Mouse (Mus musculus): ENCODE measurements around the gene Ubac2. TPM values are rescaled to one million over a fixed set of nuclear protein-coding genes. Genes with fewer than 3 reads are reported as not detected.

Gene Ubac2
- polyA plus RNA-seq, 1 experiment from 2014 or later = 51.1 TPM

DNA sequence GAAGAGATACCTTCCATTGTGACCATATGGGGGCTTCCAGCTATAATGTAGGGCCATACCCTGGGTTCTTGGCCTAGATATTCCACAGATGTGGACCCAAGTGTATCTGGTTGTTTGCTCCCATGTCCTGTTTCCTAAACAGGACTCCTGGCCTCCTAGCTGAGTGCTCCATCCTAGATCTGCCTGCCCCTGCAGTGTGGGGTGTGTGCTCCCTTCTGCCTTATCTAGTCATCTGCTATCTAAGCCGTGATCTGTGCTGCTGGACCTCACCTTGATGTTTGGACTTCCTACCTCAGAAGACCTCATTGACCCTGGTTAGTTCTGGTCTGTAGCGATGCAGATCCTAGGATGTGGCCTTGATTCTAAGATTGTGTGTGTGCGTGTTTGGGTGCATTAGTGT is 111.4 kb downstream of the Ubac2 start:
- H3K27me3 ChIP-seq = no peaks in the 10 kb centered on the region
- H3K4me1 ChIP-seq (replicated peaks) = no peaks in the 10 kb centered on the region
- 95% methylated on average over 3 of the region's 3 CpGs for WGBS
- no peak overlapping the region for H3K4me2 ChIP-seq
- ATAC-seq (ENCODE audit: low FRiP score, low read depth) = no peak
- H3K9me3 ChIP-seq = no peaks in the 10 kb centered on the region
- H3K36me3 ChIP-seq = peaks cover 6% of the 10 kb centered on the region; the same call in 1 of the 2 replicates
- H3K27ac ChIP-seq (replicated peaks) = no peak overlapping the region
- H3K4me3 ChIP-seq = no peak overlapping the region
- H3K9ac ChIP-seq = no peak overlapping the region

DNA sequence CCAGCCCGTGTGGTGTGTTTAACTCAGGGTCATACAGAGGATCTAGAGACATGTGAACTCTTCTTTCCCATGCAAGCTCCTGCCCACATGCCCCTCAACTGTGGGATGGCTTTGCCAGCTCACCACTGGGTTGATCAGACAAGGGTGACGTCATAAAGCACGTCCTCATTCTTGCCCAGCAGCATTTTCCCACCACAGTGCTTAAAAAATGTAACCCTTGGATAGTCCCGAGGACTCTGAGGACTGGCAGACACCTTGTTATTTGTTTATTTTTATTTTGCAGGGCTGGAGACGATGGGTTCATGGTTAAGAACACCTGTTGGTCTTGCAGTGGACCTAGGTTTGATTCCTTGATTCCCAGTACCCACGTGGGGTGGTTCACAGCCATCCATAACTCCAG is 112.5 kb downstream of the Ubac2 start:
- H3K27ac ChIP-seq (replicated peaks) = no peak overlapping the region
- H3K4me2 ChIP-seq = no peak overlapping the region
- ATAC-seq (ENCODE audit: low FRiP score, low read depth) = no peak
- no peaks in the 10 kb centered on the region for H3K4me1 ChIP-seq (replicated peaks)
- WGBS = 94% methylated on average over 6 of the region's 6 CpGs
- H3K36me3 ChIP-seq = peaks cover 8% of the 10 kb centered on the region; the same call in 1 of the 2 replicates
- no peak overlapping the region for H3K4me3 ChIP-seq
- no peak overlapping the region for H3K9ac ChIP-seq
- no peaks in the 10 kb centered on the region for H3K9me3 ChIP-seq
- no peaks in the 10 kb centered on the region for H3K27me3 ChIP-seq

DNA sequence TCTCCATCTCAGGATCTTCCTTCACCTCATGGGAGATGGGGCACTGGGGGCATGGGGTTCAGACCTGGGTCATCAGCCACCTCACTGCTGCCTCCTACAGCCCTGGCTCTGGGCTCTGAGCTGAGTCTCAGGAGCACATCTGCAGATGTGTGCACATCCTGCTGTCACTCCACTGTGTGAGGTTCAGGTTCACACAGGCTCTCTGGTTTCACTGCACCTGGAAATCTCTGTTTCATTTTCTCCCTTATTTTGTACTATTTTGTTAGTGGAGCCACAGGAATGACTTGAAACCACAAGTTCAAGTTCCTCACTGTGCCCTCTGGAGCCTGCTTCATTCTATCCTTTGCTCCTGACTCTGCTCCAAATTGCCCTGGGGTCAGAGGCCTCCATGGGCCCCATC is 113.5 kb downstream of the Ubac2 start:
- no peak overlapping the region for H3K27ac ChIP-seq (replicated peaks)
- H3K4me1 ChIP-seq (replicated peaks) = no peaks in the 10 kb centered on the region
- no peak overlapping the region for H3K9ac ChIP-seq
- no peak overlapping the region for H3K4me2 ChIP-seq
- no peak overlapping the region for H3K4me3 ChIP-seq
- H3K36me3 ChIP-seq = peaks cover 8% of the 10 kb centered on the region; the same call in 1 of the 2 replicates
- no peaks in the 10 kb centered on the region for H3K9me3 ChIP-seq
- no peak for ATAC-seq (ENCODE audit: low FRiP score, low read depth)
- no peaks in the 10 kb centered on the region for H3K27me3 ChIP-seq

DNA sequence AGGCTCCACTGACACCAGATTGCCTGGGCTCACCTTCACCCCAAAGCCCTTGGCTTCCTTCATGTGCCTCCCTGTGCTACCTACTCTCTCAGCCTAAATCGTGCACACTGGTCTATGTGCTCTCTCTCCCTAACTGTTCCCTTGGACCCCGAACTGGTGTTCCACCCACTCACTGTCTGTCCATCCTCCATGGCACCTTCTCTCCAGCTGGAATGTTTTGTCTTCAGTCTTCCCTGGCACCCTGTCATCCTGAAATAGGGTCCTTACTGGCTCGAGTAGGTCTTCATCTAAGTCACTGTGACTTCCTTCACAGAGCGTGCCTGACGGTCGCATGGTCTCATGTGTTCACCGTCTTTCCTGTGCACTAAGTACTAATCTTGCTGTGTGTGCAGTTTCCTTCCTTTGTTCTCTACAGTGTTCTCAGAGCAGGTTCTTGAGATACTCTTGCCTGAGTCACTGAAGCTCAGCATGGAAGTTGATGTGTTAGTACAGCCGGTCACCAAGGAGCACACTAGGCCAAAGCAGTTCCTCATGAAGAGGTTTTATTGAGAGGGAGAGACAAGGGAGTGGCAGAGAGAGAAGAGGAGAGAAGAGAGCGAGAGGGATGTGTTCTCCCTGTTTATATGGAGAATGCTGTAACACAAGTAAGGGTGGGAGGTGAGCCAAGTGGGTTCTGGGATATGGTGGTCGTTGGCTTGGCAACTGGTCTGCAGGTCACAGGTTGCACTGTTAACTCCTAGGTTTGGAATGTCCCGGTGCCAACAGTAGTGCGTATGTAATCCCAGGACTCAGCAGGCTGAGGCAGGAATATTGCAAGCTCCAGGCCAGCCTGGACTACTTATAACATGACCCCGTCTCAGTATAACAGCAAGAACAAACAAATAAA is 114.2 kb downstream of the Ubac2 start:
- no peak overlapping the region for H3K4me2 ChIP-seq
- H3K4me1 ChIP-seq (replicated peaks) = no peaks in the 10 kb centered on the region
- no peak overlapping the region for H3K27ac ChIP-seq (replicated peaks)
- no peak overlapping the region for H3K9ac ChIP-seq
- H3K36me3 ChIP-seq = peaks cover 8% of the 10 kb centered on the region; the same call in 1 of the 2 replicates
- no peak for ATAC-seq (ENCODE audit: low FRiP score, low read depth)
- H3K27me3 ChIP-seq = no peaks in the 10 kb centered on the region
- H3K4me3 ChIP-seq = no peak overlapping the region
- no peaks in the 10 kb centered on the region for H3K9me3 ChIP-seq
- 90% methylated on average over 13 of the region's 13 CpGs for WGBS

DNA sequence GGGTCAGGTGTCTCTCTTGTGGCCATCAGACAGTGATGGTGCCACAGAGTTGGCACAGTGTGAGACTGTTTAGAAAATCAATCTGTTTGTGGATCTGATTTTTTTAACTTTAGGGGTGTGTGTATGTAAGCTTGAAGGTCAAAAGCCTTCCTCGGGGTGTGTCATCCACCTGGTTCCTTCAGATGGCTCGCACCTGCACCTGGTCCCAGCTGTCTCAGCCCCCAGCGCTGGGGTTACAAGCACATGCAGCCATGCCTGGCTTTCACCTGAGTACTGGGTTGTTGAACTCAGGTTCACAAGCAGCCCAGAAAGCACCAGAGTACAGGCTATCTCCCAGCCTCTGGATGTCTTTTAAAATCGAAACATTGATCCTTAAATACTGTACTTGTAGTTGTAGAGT is 115.2 kb downstream of the Ubac2 start:
- Histone ChIP-seq H3K4me1 (replicated peaks) (no peaks in the 10 kb centered on the region), H3K4me3 (no peak overlapping the region), H3K36me3 (peaks cover 8% of the 10 kb centered on the region; the same call in 1 of the 2 replicates), H3K27me3 (no peaks in the 10 kb centered on the region), H3K9me3 (no peaks in the 10 kb centered on the region), H3K4me2 (no peak overlapping the region), H3K9ac (no peak overlapping the region), H3K27ac (replicated peaks) (no peak overlapping the region)
- WGBS = 97% methylated on average over 4 of the region's 4 CpGs
- ATAC-seq (ENCODE audit: low FRiP score, low read depth) = no peak

DNA sequence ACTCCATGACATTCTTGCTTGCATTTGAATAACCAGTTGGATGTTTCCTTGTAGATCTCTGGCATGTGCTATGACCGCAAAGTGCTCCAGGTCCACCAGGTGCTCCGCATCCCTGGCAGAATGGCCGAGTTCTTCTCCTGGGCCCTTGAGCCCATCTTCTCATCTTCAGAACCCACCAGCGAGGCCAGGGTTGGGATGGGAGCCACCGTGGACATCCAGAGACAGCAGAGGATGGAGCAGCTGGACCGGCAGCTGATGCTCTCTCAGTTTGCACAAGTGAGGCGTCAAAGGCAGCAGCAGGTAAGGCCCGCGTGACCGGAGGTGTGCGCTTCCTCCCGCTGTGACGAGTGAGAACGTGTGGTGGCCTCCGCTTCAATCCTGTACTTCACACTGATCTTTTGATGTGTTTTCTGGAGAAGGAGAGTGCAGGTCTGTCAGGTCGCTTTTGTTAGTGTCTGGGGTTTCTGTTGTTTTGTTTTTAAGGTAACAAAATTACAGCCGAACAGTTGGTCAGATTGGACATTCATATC is 115.8 kb downstream of the Ubac2 start:
- 96% methylated on average over 17 of the region's 17 CpGs for WGBS
- Histone ChIP-seq H3K9ac (no peak overlapping the region), H3K4me1 (replicated peaks) (no peaks in the 10 kb centered on the region), H3K4me2 (no peak overlapping the region), H3K4me3 (no peak overlapping the region), H3K9me3 (no peaks in the 10 kb centered on the region), H3K27ac (replicated peaks) (no peak overlapping the region), H3K36me3 (peaks cover 8% of the 10 kb centered on the region; the same call in 1 of the 2 replicates), H3K27me3 (no peaks in the 10 kb centered on the region)
- ATAC-seq (ENCODE audit: low FRiP score, low read depth) = no peak

DNA sequence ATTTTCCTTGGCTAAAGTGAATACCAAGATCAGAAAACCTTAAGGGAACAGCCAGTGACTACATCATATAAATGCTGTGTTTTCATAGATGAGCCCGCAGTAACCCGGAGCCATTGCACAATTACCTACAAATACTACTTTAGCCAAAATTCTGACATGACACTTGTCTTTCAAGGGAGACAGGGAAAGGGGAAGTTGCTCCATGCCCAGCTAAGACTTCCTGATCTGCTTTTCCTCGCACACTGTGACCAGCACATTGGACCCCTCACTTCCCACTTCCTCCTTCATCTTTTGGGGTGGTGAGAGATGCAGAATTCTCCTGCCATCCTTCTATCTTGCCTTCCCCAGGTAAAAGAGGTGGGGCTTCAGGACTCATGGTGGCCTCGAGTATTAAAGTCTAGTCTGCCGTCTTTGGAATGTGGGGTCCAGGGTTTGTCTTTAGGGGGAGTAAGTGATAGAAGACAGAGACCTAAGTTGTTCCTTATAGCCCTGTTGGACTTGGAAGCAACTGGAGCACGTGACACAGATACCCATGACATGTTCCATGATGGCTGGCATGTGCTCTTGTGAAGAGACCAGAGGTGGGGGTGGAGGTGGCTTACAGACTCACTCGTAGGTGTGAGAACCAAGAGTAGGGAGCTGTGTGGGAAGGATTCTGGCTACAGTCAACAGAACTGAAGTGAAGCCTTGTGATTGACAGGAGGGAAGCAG is 116.6 kb downstream of the Ubac2 start:
- H3K9me3 ChIP-seq = no peaks in the 10 kb centered on the region
- no peak overlapping the region for H3K4me3 ChIP-seq
- H3K4me2 ChIP-seq = no peak overlapping the region
- H3K27ac ChIP-seq (replicated peaks) = no peak overlapping the region
- ATAC-seq (ENCODE audit: low FRiP score, low read depth) = no peak
- WGBS = 97% methylated on average over 7 of the region's 7 CpGs
- H3K36me3 ChIP-seq = peaks cover 8% of the 10 kb centered on the region; the same call in 1 of the 2 replicates
- no peaks in the 10 kb centered on the region for H3K4me1 ChIP-seq (replicated peaks)
- H3K9ac ChIP-seq = no peak overlapping the region
- H3K27me3 ChIP-seq = no peaks in the 10 kb centered on the region

DNA sequence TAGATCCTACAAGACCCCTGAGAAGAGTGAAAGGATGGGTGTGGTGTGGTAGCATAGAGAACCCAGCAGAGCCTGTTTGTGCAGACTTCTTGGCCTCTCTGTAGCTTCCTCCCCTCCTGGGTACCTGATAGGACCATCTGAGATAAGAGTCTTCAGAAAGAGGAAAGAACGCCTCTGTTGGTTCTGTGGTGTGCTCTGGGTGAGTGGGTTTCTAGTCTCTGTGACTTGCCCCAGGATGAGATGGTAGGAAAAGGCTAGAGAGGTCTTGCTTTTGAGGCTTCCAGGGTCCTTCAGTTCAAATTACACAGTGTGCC is 117.1 kb downstream of the Ubac2 start:
- Histone ChIP-seq H3K36me3 (peaks cover 8% of the 10 kb centered on the region; the same call in 1 of the 2 replicates), H3K27me3 (no peaks in the 10 kb centered on the region), H3K4me2 (no peak overlapping the region), H3K4me1 (replicated peaks) (no peaks in the 10 kb centered on the region), H3K9ac (no peak overlapping the region), H3K4me3 (no peak overlapping the region), H3K9me3 (no peaks in the 10 kb centered on the region), H3K27ac (replicated peaks) (no peak overlapping the region)
- 100% methylated on average over 1 of the region's 1 CpGs for WGBS
- no peak for ATAC-seq (ENCODE audit: low FRiP score, low read depth)

DNA sequence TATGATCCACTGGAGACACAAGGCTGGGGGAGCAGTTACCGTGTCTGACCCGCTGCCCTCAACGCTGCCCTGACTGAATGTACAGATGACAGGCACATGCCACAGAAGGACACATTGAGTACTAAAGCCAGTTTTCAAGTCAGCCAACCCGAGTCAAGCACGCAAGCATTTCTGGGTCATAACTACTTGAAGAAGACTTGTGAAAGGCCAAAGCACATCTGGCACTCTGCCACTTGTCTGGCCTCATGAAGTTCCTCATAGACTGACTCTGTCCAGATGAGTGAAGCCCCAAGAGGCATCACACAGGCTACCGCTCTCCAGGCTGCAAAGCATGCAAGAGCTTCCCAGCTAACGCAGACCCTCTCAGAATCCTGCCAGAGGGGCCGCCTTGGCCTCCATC is 118.4 kb downstream of the Ubac2 start:
- Histone ChIP-seq H3K4me3 (no peak overlapping the region), H3K9ac (no peak overlapping the region), H3K9me3 (no peaks in the 10 kb centered on the region), H3K27me3 (no peaks in the 10 kb centered on the region), H3K4me1 (replicated peaks) (no peaks in the 10 kb centered on the region), H3K36me3 (peaks cover 8% of the 10 kb centered on the region; the same call in 1 of the 2 replicates), H3K27ac (replicated peaks) (no peak overlapping the region), H3K4me2 (no peak overlapping the region)
- no peak for ATAC-seq (ENCODE audit: low FRiP score, low read depth)
- WGBS = 94% methylated on average over 8 of the region's 8 CpGs

DNA sequence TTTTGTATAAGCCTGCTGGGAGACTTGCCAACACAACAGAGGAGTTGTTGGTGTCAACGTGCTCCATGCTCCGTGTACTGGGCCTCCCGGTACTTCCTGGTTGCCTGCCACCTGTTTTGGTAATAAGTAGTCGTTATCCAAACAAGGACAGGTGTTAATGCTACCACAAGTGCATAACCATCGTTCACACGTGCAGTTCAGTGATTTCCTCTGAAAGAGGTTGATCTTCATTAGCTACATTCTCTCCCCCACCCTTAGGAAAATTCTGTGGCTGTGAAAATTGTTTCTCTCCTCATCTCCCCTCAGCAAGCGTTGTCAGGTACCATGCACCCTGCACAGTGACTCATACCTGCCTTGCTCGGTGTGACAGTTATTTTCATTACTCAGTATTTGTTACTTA is 121.0 kb downstream of the Ubac2 start:
- no peaks in the 10 kb centered on the region for H3K9me3 ChIP-seq
- 85% methylated on average over 8 of the region's 8 CpGs for WGBS
- no peak overlapping the region for H3K27ac ChIP-seq (replicated peaks)
- H3K4me1 ChIP-seq (replicated peaks) = no peaks in the 10 kb centered on the region
- no peaks in the 10 kb centered on the region for H3K27me3 ChIP-seq
- no peak for ATAC-seq (ENCODE audit: low FRiP score, low read depth)
- no peak overlapping the region for H3K4me3 ChIP-seq
- H3K36me3 ChIP-seq = peaks cover 6% of the 10 kb centered on the region; the same call in 1 of the 2 replicates
- no peak overlapping the region for H3K9ac ChIP-seq
- H3K4me2 ChIP-seq = no peak overlapping the region

DNA sequence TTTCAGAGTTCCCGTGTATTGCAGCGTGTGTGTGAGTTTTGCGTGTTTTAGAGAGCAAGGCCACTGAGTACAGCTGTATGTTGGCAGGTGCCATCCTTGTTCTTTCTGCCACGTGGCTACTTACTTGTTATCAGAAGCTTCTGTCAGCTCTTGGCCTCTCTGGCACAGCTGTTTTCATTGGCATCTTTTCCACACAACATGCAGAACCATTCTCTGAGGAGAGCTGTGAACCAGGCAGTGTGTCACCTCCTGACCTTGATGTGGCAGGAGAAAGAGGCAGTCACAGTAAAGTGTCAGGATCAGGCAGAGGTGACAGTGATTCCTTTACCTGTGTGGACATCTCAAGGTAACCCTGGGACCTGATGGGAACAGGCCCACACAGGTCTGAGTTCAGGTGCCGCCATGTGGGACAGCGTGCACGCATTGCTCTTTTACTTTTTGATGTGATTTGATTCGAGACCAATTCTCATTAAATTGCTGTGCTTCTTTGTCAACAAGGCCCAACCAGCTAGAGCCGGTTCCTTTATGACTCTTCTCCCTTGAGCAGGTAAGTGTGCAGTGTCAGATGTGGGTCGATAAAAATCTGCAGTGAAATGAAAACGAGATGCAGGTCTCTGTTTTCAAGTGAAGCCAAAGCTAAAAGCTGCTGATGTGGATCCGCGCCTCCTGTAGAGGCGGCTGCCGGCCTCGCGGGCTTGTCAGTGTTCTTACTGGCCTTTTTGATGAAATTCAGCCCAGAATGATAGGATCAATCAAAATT is 122.1 kb downstream of the Ubac2 start:
- WGBS = 93% methylated on average over 17 of the region's 17 CpGs
- Histone ChIP-seq H3K9me3 (no peaks in the 10 kb centered on the region), H3K27me3 (no peaks in the 10 kb centered on the region), H3K36me3 (no peaks in the 10 kb centered on the region), H3K4me1 (replicated peaks) (no peaks in the 10 kb centered on the region), H3K27ac (replicated peaks) (peak overlapping the region; percentile 25; the same call in 1 of the 2 replicates), H3K9ac (no peak overlapping the region), H3K4me2 (no peak overlapping the region), H3K4me3 (no peak overlapping the region)
- no peak for ATAC-seq (ENCODE audit: low FRiP score, low read depth)

DNA sequence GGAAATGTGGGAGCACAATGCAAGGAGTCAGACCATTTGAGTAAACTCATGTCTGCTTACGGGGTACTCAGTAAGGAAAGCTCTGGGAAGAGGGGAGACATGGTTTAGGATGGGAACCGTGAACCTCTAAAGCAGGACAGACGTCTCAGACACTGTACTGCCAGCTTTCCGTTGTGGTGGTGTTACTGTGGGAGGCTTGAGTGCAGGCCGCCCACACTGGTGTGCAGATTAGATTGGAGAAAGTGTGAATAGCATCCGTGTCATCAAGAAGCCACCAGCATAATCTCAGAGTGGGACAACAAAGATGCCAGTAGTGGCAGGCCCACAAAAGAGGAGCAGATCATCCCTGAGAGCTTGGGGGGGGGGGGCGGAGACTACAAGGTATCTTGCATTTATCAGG is 123.8 kb downstream of the Ubac2 start:
- H3K9ac ChIP-seq = no peak overlapping the region
- ATAC-seq (ENCODE audit: low FRiP score, low read depth) = no peak
- no peaks in the 10 kb centered on the region for H3K36me3 ChIP-seq
- H3K4me3 ChIP-seq = no peak overlapping the region
- H3K9me3 ChIP-seq = no peaks in the 10 kb centered on the region
- H3K27me3 ChIP-seq = no peaks in the 10 kb centered on the region
- H3K4me2 ChIP-seq = no peak overlapping the region
- H3K27ac ChIP-seq (replicated peaks) = no peak overlapping the region
- WGBS = 94% methylated on average over 7 of the region's 7 CpGs
- H3K4me1 ChIP-seq (replicated peaks) = no peaks in the 10 kb centered on the region

All from hindbrain, embryonic 15.5 days (tissue).